Mouse (Mus musculus) C2C12 (cell line): ENCODE measurements around the gene C87436. TPM values are rescaled to one million over a fixed set of nuclear protein-coding genes. Genes with fewer than 3 reads are reported as not detected.
A peak's percentile ranks its signal among the peaks of the same experiment; 100 is the strongest.

Source experiments
- H3K27me3 ChIP-seq: one replicate; pipeline ENCODE4 v1.6.1; 2011; ENCODE audit not compliant: control insufficient read depth, insufficient read depth, insufficient read length
- H3K36me3 ChIP-seq: one replicate; pipeline ENCODE4 v1.6.1; 2011; ENCODE audit not compliant: control insufficient read depth, insufficient read depth
- H3K4me3 ChIP-seq: one replicate; pipeline ENCODE4 v1.5.1; 2011; ENCODE audit warnings: mild to moderate bottlenecking, control low read depth; ENCODE audit not compliant: poor library complexity, insufficient read depth, severe bottlenecking
- H3K79me2 ChIP-seq: one replicate; pipeline ENCODE4 v1.6.1; 2011; ENCODE audit not compliant: control insufficient read depth, insufficient read depth
- H3K79me3 ChIP-seq: one replicate; pipeline ENCODE4 v1.6.1; 2011; ENCODE audit warnings: low read depth, control low read depth
- H3ac ChIP-seq: one replicate; pipeline ENCODE3; 2011; ENCODE audit warnings: low read depth; ENCODE audit not compliant: control insufficient read depth, insufficient read length
- CEBPB ChIP-seq: IDR thresholded peaks from one replicate; pipeline ENCODE4 v1.6.1; 2011; ENCODE audit warnings: low read depth, mild to moderate bottlenecking, control low read depth, moderate library complexity
- CTCF ChIP-seq: IDR thresholded peaks from one replicate; pipeline ENCODE4 v1.5.1; 2011; ENCODE audit not compliant: control insufficient read depth, insufficient read depth, insufficient read length
- FOSL1 ChIP-seq: IDR thresholded peaks from one replicate; pipeline ENCODE4 v1.8.0; 2011; ENCODE audit warnings: mild to moderate bottlenecking, low read length; ENCODE audit not compliant: poor library complexity, insufficient read depth, severe bottlenecking
- MAX ChIP-seq: IDR thresholded peaks from one replicate; pipeline ENCODE4 v1.6.1; 2011; ENCODE audit warnings: mild to moderate bottlenecking, control low read depth
- MYOD1 ChIP-seq: IDR thresholded peaks from one replicate; pipeline ENCODE4 v1.6.1; 2011; ENCODE audit warnings: low read depth; ENCODE audit not compliant: control insufficient read depth, insufficient read length
- MYOG ChIP-seq: IDR thresholded peaks from one replicate; pipeline ENCODE4 v1.6.1; 2011; ENCODE audit not compliant: control insufficient read depth, insufficient read length; ENCODE audit errors: extremely low read depth
- USF1 ChIP-seq: IDR thresholded peaks from one replicate; pipeline ENCODE4 v1.6.1; 2011; ENCODE audit warnings: low read depth, mild to moderate bottlenecking, control low read depth, moderate library complexity
- polyA plus RNA-seq: library from polyadenylated mRNA; unstranded; fragments of >200 nt; fragmentation: generic; extraction: Trizol; gene quantifications from one replicate; pipeline ENCODE4 v1.2.1, GENCODE M21; 2012; ENCODE audit warnings: missing spikeins

Gene C87436
- polyA plus RNA-seq, 1 experiment: 10.4 TPM

DNA sequence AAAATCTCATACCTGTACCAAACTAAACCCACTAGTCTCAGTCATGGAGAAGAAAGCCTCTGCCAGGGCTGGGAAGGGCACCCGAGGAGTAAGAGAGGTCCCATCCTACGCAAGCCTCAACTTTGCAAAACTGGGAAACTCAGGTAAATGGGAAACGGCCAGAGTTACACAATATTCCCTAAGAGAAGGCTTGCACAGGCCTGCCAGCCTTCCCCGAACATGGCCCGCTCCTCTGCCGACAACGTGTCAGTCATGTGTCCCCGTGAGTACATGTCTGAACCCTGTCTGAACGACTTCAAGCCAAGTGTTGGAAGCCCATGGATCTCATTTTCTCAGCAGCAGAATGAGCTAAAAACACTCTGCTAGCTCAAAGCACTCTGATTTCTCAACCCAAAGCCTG, 43.2 kb upstream of the C87436 start:
- H3K79me3 ChIP-seq: peaks cover 7% of the 10 kb centered on the region
- H3ac ChIP-seq: no peak overlapping the region
- peaks cover 18% of the 10 kb centered on the region for H3K79me2 ChIP-seq
- no peak for TF ChIP-seq USF1
- no peak for TF ChIP-seq MYOG
- no peak for TF ChIP-seq MYOD1
- no peak for TF ChIP-seq CEBPB
- TF ChIP-seq CTCF: no peak
- no peak for TF ChIP-seq MAX
- H3K27me3 ChIP-seq: no peaks in the 10 kb centered on the region
- H3K36me3 ChIP-seq: peaks cover 23% of the 10 kb centered on the region
- H3K4me3 ChIP-seq: no peak overlapping the region

DNA sequence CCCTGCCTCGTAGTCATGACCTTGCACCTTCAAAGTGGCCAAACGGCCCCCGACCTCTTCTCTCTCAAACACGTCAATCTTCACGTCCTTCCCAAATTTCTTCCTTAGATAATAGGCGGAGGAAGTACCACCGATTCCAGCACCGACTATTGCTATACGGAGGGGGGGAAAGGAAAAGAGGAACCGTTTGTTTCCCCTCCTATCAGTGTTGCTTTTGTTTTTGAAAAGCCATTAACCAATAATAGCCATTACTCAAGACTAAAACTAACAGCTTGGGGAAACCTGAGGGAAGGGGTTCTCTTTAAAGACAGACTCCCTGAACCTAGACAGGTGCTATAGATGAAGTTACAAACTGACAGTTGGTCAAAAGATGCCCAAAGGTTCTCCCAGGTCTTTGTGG, 42.2 kb upstream of the C87436 start:
- H3K79me3 ChIP-seq: peaks cover 7% of the 10 kb centered on the region
- no peak for TF ChIP-seq CEBPB
- no peak for TF ChIP-seq CTCF
- no peak overlapping the region for H3ac ChIP-seq
- peak overlapping the region; percentile 60 for H3K4me3 ChIP-seq
- no peaks in the 10 kb centered on the region for H3K27me3 ChIP-seq
- peaks cover 14% of the 10 kb centered on the region for H3K36me3 ChIP-seq
- peaks cover 18% of the 10 kb centered on the region for H3K79me2 ChIP-seq

DNA sequence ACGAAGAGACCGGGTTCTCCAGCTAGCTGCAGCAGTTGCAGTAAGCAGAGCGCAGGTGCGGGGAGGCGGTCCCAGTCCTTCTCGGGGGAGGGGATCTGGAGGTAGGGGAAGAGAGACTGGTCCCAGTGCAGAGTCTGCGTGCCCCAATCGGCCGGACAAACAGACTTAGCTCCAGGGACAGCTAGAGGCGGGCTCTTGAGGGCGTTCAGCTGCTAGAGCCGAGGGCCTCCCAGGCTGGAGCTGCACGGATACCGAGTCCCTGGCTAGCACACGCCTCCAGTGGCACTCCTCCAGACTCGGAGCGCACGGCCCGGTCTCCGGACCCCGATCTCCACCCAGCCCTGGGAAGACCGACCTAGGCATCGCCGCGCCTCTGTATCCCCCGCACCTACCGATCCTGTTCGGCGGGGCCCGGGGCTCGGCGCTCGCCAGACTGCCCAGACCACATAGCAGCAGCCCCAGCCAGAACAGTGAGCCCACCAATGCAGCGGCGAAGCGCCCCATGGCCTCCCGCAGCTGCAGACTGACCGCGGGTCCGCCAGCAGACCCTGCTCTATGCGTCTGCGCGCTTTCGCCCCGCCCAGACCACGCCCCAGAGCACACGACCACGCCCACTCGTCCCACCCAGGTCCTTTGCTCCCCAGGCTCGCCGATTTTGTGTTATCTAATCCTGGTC, 41.5 kb upstream of the C87436 start, which contains the start of gene Pcyox1:
Gene Pcyox1, minus strand, starts transcription at position 574 of the 676 bp plus-strand sequence.
- peaks cover 7% of the 10 kb centered on the region for H3K79me3 ChIP-seq
- peaks cover 18% of the 10 kb centered on the region for H3K79me2 ChIP-seq
- no peaks in the 10 kb centered on the region for H3K27me3 ChIP-seq
- peak within 1 kb of the TSS; percentile 82 for H3ac ChIP-seq
- H3K4me3 ChIP-seq: peak within 1 kb of the TSS; percentile 60
- TF ChIP-seq MYOG (no peak), FOSL1 (no peak), USF1 (no peak), CEBPB (no peak), MYOD1 (no peak), MAX (no peak), CTCF (no peak)
- H3K36me3 ChIP-seq: peaks cover 8% of the 10 kb centered on the region

DNA sequence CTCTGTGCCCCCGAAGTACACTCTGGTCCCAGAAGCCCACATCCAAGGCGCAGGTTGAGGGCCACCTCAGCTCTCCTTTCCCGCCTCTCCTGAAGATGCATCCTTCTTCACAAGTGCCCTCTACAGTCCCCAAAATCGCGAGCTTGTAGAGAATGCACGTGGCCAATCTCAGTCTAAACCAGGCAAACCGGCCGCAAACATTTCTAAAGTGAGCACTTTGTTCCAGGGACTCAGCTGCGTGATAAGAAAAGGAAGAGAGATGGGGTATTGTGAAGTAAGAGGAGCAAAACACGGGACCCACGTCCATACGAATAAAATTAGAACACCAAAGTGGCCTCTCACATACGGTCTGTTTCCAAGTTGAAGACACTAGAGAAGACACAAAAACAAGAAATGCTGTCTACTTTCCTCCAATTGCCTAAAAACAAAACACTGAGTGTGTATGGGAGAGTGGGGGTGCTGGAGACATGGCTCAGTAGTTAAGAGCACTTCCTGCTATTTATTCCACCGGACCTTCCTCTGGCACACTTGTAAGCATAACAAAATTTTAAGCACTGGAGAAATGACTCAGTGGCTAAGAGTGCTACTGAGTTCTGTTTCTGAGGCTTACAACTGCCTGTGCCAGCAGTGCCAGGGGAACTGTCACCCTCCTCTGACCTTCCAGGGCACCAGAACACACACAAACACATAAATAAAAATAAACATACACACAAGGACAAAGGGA, 40.8 kb upstream of the C87436 start:
- Histone ChIP-seq H3K27me3 (no peaks in the 10 kb centered on the region), H3K4me3 (peak overlapping the region; percentile 60), H3ac (peak overlapping the region; percentile 32), H3K79me3 (peaks cover 7% of the 10 kb centered on the region), H3K79me2 (peaks cover 18% of the 10 kb centered on the region), H3K36me3 (peaks cover 3% of the 10 kb centered on the region)
- peak; percentile 20 for TF ChIP-seq USF1
- TF ChIP-seq MYOD1: no peak
- peak; percentile 71 for TF ChIP-seq MAX

DNA sequence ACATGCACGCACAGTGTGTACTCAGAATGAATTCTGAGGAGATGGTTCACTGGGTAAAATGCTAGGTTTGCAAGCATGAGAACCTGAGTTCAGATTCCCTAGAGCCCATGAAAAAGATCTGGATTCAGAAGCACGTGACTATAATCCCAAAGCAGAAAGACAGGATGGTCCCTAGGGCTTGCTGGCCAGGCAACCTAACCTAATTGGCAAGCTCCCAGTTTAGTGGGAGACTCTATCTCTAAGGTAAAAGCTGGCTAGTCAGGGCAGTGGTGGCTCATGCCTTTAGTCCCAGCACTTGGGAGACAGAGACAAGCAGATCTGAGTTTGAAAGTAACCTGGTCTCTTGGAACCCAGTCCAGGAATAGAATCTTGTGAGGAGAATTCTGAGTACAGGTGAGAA, 39.2 kb upstream of the C87436 start:
- H3K79me3 ChIP-seq: peaks cover 7% of the 10 kb centered on the region
- TF ChIP-seq MYOD1 (no peak), MYOG (no peak), MAX (no peak), CTCF (no peak), FOSL1 (no peak), CEBPB (no peak), USF1 (no peak)
- no peaks in the 10 kb centered on the region for H3K27me3 ChIP-seq

DNA sequence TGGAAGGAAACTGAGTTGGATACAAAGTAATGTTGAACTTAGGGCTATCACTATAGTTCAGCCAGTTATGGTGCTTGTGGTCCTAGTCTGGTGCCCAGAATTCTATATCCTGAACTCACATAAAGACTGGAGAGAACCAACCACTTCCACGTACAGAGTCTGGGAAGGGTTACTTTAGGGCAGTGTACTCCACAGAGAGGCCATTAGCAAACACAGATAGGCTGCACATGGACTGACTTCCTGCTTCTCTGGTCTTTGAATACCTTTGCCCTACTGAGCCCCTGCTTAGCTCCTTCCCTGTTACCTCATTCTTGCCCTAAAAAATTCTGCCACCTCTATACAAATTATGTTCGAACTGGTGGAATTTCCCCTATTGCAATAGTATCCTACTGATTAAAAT, 38.2 kb upstream of the C87436 start:
- Histone ChIP-seq H3K36me3 (no peaks in the 10 kb centered on the region), H3K4me3 (no peak overlapping the region), H3ac (no peak overlapping the region), H3K79me3 (peaks cover 14% of the 10 kb centered on the region), H3K79me2 (peaks cover 23% of the 10 kb centered on the region), H3K27me3 (no peaks in the 10 kb centered on the region)
- TF ChIP-seq MYOD1 (no peak), MYOG (no peak), MAX (no peak)

More for the DNA sequence above, 39.2 kb upstream of the C87436 start:
- H3ac ChIP-seq: no peak overlapping the region
- H3K36me3 ChIP-seq: no peaks in the 10 kb centered on the region
- H3K79me2 ChIP-seq: peaks cover 18% of the 10 kb centered on the region
- H3K4me3 ChIP-seq: no peak overlapping the region
